Mouse (Mus musculus): ENCODE measurements around the gene Lta. TPM values are rescaled to one million over a fixed set of nuclear protein-coding genes. Genes with fewer than 3 reads are reported as not detected.
A peak's percentile ranks its signal among the peaks of the same experiment; 100 is the strongest.

The Lta gene
- total and polyA plus RNA-seq, 3 experiments: not detected

- ATAC-seq (ENCODE audit: extremely low read depth, insufficient number of reproducible peaks, low FRiP score, poor library complexity, severe bottlenecking) (no peak), DNase-seq (ENCODE audit: low spot score) (no peak)
- H3K36me3 ChIP-seq (replicated peaks): peaks cover 86% of the 10 kb centered on the region
- no peaks in the 10 kb centered on the region for H3K27me3 ChIP-seq (ENCODE audit: insufficient read depth, low read length)
- H3K9me3 ChIP-seq (replicated peaks): no peaks in the 10 kb centered on the region
- peaks cover 86% of the 10 kb centered on the region for H3K4me1 ChIP-seq (ENCODE audit: insufficient read depth, low read depth, low read length)
- TF ChIP-seq CTCF (IDR thresholded peaks at IDR 0.05; ENCODE audit: low read depth, low read length) (peak; percentile 43), TAL1 (conservative IDR thresholded peaks at IDR 0.05; ENCODE audit: low read depth, low read length) (no peak)
- H3K4me3 ChIP-seq (ENCODE audit: low read depth, low read length): peak overlapping the region; percentile 87; the same call in 1 of the 2 replicates
These were observed 40.8 kb upstream of the Lta start for GRCm38 (mm10) chr17:35245731-35246623.

- Histone ChIP-seq H3K4me3 (ENCODE audit: low read depth, low read length) (peak overlapping the region; percentile 87; the same call in 1 of the 2 replicates), H3K27me3 (ENCODE audit: insufficient read depth, low read length) (no peaks in the 10 kb centered on the region), H3K9me3 (replicated peaks) (no peaks in the 10 kb centered on the region), H3K36me3 (replicated peaks) (peaks cover 82% of the 10 kb centered on the region), H3K4me1 (ENCODE audit: insufficient read depth, low read depth, low read length) (peaks cover 86% of the 10 kb centered on the region)
- TF ChIP-seq CTCF (IDR thresholded peaks at IDR 0.05; ENCODE audit: low read depth, low read length): no peak
- no peak for TF ChIP-seq POLR2AphosphoS5 (IDR thresholded peaks at IDR 0.05; ENCODE audit: insufficient replicate concordance, low read depth, low read length)
- TF ChIP-seq GATA2 (IDR thresholded peaks at IDR 0.05; ENCODE audit: borderline replicate concordance, low read depth, low read length): no peak
- no peak for TF ChIP-seq TAL1 (conservative IDR thresholded peaks at IDR 0.05; ENCODE audit: low read depth, low read length)
- TF ChIP-seq GATA1 (IDR thresholded peaks at IDR 0.05; ENCODE audit: borderline replicate concordance, low read length): no peak
- DNase-seq (ENCODE audit: low spot score) (no peak), ATAC-seq (ENCODE audit: extremely low read depth, insufficient number of reproducible peaks, low FRiP score, poor library complexity, severe bottlenecking) (no peak)
These were observed 39.8 kb upstream of the Lta start for GRCm38 (mm10) chr17:35244999-35245398.

GRCm38 (mm10) chr17:35243086-35243485 is 37.9 kb upstream of the Lta start:
- H3K9me3 ChIP-seq (replicated peaks): no peaks in the 10 kb centered on the region

GRCm38 (mm10) chr17:35242015-35242941 is 37.1 kb upstream of the Lta start:
- TF ChIP-seq GATA2 (IDR thresholded peaks at IDR 0.05; ENCODE audit: borderline replicate concordance, low read depth, low read length): no peak
- TF ChIP-seq GATA1 (IDR thresholded peaks at IDR 0.05; ENCODE audit: borderline replicate concordance, low read length): no peak
- no peak for TF ChIP-seq CTCF (IDR thresholded peaks at IDR 0.05; ENCODE audit: low read depth, low read length)
- no peak for TF ChIP-seq POLR2AphosphoS5 (IDR thresholded peaks at IDR 0.05; ENCODE audit: insufficient replicate concordance, low read depth, low read length)
- no peak for TF ChIP-seq TAL1 (conservative IDR thresholded peaks at IDR 0.05; ENCODE audit: low read depth, low read length)
- peaks cover 73% of the 10 kb centered on the region for H3K36me3 ChIP-seq (replicated peaks)
- peaks cover 69% of the 10 kb centered on the region for H3K4me1 ChIP-seq (ENCODE audit: insufficient read depth, low read depth, low read length)
- H3K27me3 ChIP-seq (ENCODE audit: insufficient read depth, low read length): no peaks in the 10 kb centered on the region
- H3K9me3 ChIP-seq (replicated peaks): no peaks in the 10 kb centered on the region
- DNase-seq (ENCODE audit: low spot score) (peak; percentile 78), ATAC-seq (ENCODE audit: extremely low read depth, insufficient number of reproducible peaks, low FRiP score, poor library complexity, severe bottlenecking) (peak; percentile 34)
- peak overlapping the region; percentile 87 for H3K4me3 ChIP-seq (ENCODE audit: low read depth, low read length)

More at GRCm38 (mm10) chr17:35243086-35243485, 37.9 kb upstream of the Lta start:
- H3K27me3 ChIP-seq (ENCODE audit: insufficient read depth, low read length): no peaks in the 10 kb centered on the region
- peak overlapping the region; percentile 87 for H3K4me3 ChIP-seq (ENCODE audit: low read depth, low read length)
- no peak for ATAC-seq (ENCODE audit: extremely low read depth, insufficient number of reproducible peaks, low FRiP score, poor library complexity, severe bottlenecking)
- no peak for TF ChIP-seq CTCF (IDR thresholded peaks at IDR 0.05; ENCODE audit: low read depth, low read length)
- TF ChIP-seq TAL1 (conservative IDR thresholded peaks at IDR 0.05; ENCODE audit: low read depth, low read length): no peak
- no peak for TF ChIP-seq GATA1 (IDR thresholded peaks at IDR 0.05; ENCODE audit: borderline replicate concordance, low read length)
- TF ChIP-seq POLR2AphosphoS5 (IDR thresholded peaks at IDR 0.05; ENCODE audit: insufficient replicate concordance, low read depth, low read length): no peak
- TF ChIP-seq GATA2 (IDR thresholded peaks at IDR 0.05; ENCODE audit: borderline replicate concordance, low read depth, low read length): no peak
- peaks cover 73% of the 10 kb centered on the region for H3K36me3 ChIP-seq (replicated peaks)
- peak; percentile 51 for DNase-seq (ENCODE audit: low spot score)
- peaks cover 75% of the 10 kb centered on the region for H3K4me1 ChIP-seq (ENCODE audit: insufficient read depth, low read depth, low read length)

GRCm38 (mm10) chr17:35241305-35242014 is 36.3 kb upstream of the Lta start, which contains the start of gene Ddx39b:
TSS of gene Ddx39b (plus strand) at chr17:35241746.
- TF ChIP-seq TAL1 (conservative IDR thresholded peaks at IDR 0.05; ENCODE audit: low read depth, low read length): no peak
- TF ChIP-seq GATA1 (IDR thresholded peaks at IDR 0.05; ENCODE audit: borderline replicate concordance, low read length): no peak
- TF ChIP-seq POLR2AphosphoS5 (IDR thresholded peaks at IDR 0.05; ENCODE audit: insufficient replicate concordance, low read depth, low read length): no peak
- no peak for TF ChIP-seq GATA2 (IDR thresholded peaks at IDR 0.05; ENCODE audit: borderline replicate concordance, low read depth, low read length)
- TF ChIP-seq CTCF (IDR thresholded peaks at IDR 0.05; ENCODE audit: low read depth, low read length): no peak
- peaks cover 67% of the 10 kb centered on the region for H3K4me1 ChIP-seq (ENCODE audit: insufficient read depth, low read depth, low read length)
- DNase-seq (ENCODE audit: low spot score) (peak; percentile 90), ATAC-seq (ENCODE audit: extremely low read depth, insufficient number of reproducible peaks, low FRiP score, poor library complexity, severe bottlenecking) (peak; percentile 63)
- peak within 1 kb of the TSS; percentile 87 for H3K4me3 ChIP-seq (ENCODE audit: low read depth, low read length)
- H3K27me3 ChIP-seq (ENCODE audit: insufficient read depth, low read length): no peaks in the 10 kb centered on the region
- H3K9me3 ChIP-seq (replicated peaks): no peaks in the 10 kb centered on the region
- H3K36me3 ChIP-seq (replicated peaks): peaks cover 70% of the 10 kb centered on the region
